Mouse (Mus musculus) lung, embryonic 16.5 days (tissue): ENCODE measurements at regions not wholly inside any gene's neighbourhood (a gene's known extent, or its start where the extent isn't known, plus 50 kb on each side); places are given as distances from the start of the nearest gene placed in this dataset.

Experiments used
- ATAC-seq: fragments of 200-750 bp; cut with Nextera tagmentation; 2 replicates; pipeline ENCODE4 v1.8.0; 2017; ENCODE audit warnings: low read depth, mild to moderate bottlenecking, moderate library complexity
- H3K27ac ChIP-seq: fragments of 300-500 bp; sonication (generic); 2 replicates; pipeline ENCODE4 v1.5.1; 2014; ENCODE audit warnings: mild to moderate bottlenecking, control low read depth, low read length
- H3K27me3 ChIP-seq: fragments of 300-500 bp; sonication (generic); 2 replicates; pipeline ENCODE4 v1.6.1; 2014; ENCODE audit warnings: low read depth, low read length, mixed read lengths; ENCODE audit not compliant: control insufficient read depth, insufficient read depth
- H3K36me3 ChIP-seq: fragments of 300-500 bp; sonication (generic); 2 replicates; pipeline ENCODE4 v1.6.1; 2014; ENCODE audit warnings: low read length; ENCODE audit not compliant: control insufficient read depth, insufficient read depth
- H3K4me1 ChIP-seq: fragments of 300-500 bp; sonication (generic); replicated peaks from 2 replicates; pipeline ENCODE4 v1.6.1; 2014; ENCODE audit warnings: low read length, mixed read lengths; ENCODE audit not compliant: control insufficient read depth, insufficient read depth
- H3K4me2 ChIP-seq: fragments of 300-500 bp; sonication (generic); 2 replicates; pipeline ENCODE4 v1.6.1; 2014; ENCODE audit warnings: low read depth, low read length, control low read depth
- H3K4me3 ChIP-seq: fragments of 300-500 bp; sonication (generic); 2 replicates; pipeline ENCODE4 v1.5.1; 2014; ENCODE audit warnings: mild to moderate bottlenecking, low read length, control low read depth
- H3K9ac ChIP-seq: fragments of 300-500 bp; sonication (generic); 2 replicates; pipeline ENCODE4 v1.6.1; 2014; ENCODE audit warnings: low read length, control low read depth
- H3K9me3 ChIP-seq: fragments of 300-500 bp; sonication (generic); 2 replicates; pipeline ENCODE4 v1.6.1; 2016; ENCODE audit warnings: low read length; ENCODE audit not compliant: control insufficient read depth
- WGBS: fragments of 180-500 bp; shearing (Covaris S2); extraction: QIAGEN DNeasy Blood & Tissue Kit; methylation state at CpG from one replicate; pipeline ENCODE4 v1.1.7; 2014; 5-methylcytosine and 5-hydroxymethylcytosine counted together

DNA sequence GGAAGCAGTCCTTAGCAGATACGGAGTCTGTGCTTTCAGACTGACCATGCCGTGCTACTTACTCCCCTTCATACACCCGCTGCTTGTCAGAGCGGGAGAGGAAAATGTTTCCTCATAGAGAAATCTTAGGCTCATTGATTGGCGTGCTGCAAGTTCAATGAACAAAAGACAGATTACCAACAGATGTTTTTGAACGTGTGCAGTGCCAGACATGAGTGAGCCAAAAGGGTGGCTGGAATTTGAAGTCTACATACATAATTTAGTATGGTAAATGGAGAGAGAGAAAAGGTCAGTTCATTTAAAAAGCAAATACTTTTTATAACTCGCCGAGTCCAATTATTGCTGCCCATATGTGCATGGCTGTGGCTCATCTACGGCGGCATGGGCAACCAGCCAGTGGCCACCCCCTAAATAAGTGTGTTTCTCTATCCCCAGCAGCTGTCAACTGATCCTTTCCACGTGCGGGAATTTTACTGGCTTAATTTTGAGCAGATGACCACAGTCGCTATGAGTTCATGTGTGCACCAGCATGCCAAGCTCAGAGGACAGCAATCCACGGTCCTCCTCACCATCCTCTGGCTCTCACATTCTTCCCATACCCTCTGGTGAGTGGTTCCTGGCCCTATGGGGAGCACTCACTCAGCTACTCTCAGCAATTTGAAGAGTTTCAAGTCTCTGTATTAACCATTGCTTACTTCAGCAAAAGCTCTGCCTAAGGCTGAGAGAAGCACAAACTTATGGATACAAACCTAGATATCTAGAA, 80.3 kb downstream of the Npy1r start:
- 37% methylated on average over 14 of the region's 14 CpGs for WGBS
- Histone ChIP-seq H3K4me3 (no peak overlapping the region), H3K27me3 (no peaks in the 10 kb centered on the region), H3K4me1 (no peaks in the 10 kb centered on the region), H3K4me2 (peak overlapping the region; percentile 14; the same call in 1 of the 2 replicates), H3K9ac (no peak overlapping the region), H3K27ac (no peak overlapping the region), H3K9me3 (no peaks in the 10 kb centered on the region), H3K36me3 (no peaks in the 10 kb centered on the region)
- peak; percentile 89 for ATAC-seq

DNA sequence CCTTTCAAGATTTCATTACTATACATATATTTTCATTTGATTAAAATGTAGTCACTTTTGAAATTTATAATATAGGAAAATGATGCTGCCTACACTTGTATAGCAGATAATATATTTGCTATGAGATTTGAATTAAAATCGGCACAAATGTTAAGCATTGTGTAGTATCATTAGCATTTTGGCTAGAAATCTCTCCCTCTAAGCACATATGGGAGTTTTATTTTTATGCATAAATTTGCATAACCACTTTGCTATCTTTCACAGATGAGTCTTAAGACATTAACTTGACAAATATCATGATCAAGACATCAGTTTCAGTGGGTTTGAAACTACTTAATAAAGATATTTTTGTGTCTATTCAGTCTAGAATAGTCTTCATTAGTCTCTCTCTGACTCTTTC, 80.4 kb upstream of the Naf1 start:
- WGBS: 88% methylated on average over 1 of the region's 1 CpGs
- Histone ChIP-seq H3K9me3 (no peaks in the 10 kb centered on the region), H3K27me3 (no peaks in the 10 kb centered on the region), H3K36me3 (no peaks in the 10 kb centered on the region), H3K4me1 (no peaks in the 10 kb centered on the region), H3K4me3 (no peak overlapping the region), H3K4me2 (no peak overlapping the region), H3K27ac (no peak overlapping the region), H3K9ac (no peak overlapping the region)
- ATAC-seq: no peak

DNA sequence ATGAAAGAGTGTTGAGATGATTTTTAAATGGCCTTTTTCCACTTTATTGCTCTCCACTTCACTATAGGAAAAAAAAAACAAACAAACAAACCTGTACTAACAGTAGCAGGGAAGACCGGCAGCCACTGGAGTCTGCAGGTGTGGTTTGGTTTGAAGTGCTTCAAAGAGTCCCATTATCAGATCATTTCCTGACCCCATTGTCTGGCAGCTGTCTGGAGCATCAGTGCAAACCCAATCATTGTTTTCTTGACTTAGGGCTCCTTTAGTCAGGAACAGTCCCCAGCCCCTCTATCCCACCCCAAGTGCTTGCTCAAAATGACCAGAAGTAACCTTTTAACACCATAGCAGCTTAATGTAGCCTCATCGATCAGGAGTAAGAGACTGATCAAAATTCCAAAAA, 77.4 kb upstream of the Naf1 start:
- Histone ChIP-seq H3K4me2 (no peak overlapping the region), H3K9me3 (no peaks in the 10 kb centered on the region), H3K27me3 (no peaks in the 10 kb centered on the region), H3K4me3 (no peak overlapping the region), H3K4me1 (no peaks in the 10 kb centered on the region), H3K36me3 (no peaks in the 10 kb centered on the region), H3K27ac (no peak overlapping the region), H3K9ac (no peak overlapping the region)
- WGBS: 47% methylated on average over 2 of the region's 2 CpGs
- ATAC-seq: no peak

DNA sequence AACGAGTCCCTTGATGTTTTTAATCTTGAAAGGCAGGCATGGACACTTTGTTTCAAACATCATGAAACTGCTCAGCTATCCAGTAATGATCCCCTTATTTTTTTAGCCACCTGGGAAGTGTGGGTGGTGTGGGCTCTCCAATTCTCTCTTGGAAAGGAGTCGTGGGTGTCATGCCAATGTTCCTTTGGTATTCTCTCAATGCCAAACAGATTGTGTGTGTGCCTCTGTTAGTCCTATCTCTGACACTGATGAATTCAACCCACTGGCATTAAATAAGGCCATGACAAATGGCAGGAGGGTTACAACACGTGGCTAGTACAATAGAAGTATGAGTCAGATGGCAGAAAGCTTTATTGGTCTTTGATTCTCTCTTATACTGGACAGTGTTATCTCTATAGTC, 74.0 kb upstream of the Naf1 start:
- no peak overlapping the region for H3K4me3 ChIP-seq
- H3K4me2 ChIP-seq: no peak overlapping the region
- H3K27me3 ChIP-seq: no peaks in the 10 kb centered on the region
- H3K4me1 ChIP-seq: no peaks in the 10 kb centered on the region
- WGBS: 60% methylated on average over 3 of the region's 3 CpGs
- no peaks in the 10 kb centered on the region for H3K36me3 ChIP-seq
- no peak overlapping the region for H3K9ac ChIP-seq
- no peaks in the 10 kb centered on the region for H3K9me3 ChIP-seq
- ATAC-seq: no peak
- no peak overlapping the region for H3K27ac ChIP-seq
